Mouse (Mus musculus): Measurements from ENCODE around the gene Pdzd8.

Gene Pdzd8

DNA sequence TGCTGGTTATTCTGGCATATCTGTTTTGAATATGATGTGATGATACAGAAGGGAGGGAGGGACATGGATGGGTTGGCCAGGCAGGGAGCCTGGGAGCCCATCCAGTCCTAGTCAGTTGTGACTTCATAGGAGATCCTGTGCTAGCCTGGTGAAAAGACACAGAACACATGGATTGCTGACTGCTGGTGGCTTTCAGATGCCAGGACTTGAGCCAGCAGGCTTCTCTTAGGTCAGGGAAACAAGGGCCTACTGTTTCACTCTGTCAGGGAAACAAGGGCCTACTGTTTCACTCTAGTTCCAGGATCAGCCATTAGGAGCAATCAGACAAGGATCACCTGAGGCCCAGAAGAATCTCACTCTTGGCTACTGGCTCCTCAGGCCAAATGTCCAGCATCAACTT, 64.7 kb downstream of the Pdzd8 start:
- intact Hi-C loops (cut with DNase I), result no loop called here

DNA sequence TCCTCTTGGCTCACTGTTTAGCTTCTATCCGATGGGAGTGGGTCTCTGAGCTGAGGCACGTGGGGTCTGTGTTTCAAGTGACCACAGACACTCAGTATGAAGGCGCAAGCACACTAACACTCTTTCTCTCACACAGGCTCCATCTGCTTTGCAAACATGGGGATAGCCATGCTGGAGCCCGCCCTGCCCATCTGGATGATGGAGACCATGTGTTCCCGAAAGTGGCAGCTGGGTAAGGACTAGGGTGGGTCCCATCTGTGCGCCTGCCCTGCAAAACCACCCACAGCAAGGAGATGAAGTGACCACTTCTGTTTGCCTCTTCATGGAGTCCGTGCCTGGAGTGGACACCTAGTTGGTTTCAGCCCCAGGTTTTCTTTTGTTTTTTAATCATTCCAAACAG, 69.2 kb downstream of the Pdzd8 start:
- intact Hi-C loops (cut with DNase I), result no loop called here

DNA sequence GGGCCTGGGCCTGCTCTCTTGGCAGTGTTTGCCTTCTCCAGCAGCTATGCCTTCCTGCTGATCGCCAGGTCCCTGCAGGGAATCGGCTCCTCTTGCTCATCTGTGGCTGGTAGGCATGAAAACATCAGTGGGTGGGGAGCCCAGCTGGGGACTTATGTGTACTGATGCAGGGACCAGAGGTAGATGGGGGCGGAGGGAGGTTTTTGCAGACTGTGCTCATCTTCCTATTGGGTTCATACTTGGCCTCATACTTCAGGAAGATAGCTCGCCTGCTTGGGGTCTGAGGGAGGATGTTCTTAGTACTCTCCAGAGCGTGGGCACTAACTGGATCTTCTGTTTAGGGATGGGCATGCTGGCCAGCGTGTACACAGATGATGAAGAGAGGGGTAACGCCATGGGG, 72.4 kb downstream of the Pdzd8 start:
- intact Hi-C loops (cut with DNase I), result no loop called here

DNA sequence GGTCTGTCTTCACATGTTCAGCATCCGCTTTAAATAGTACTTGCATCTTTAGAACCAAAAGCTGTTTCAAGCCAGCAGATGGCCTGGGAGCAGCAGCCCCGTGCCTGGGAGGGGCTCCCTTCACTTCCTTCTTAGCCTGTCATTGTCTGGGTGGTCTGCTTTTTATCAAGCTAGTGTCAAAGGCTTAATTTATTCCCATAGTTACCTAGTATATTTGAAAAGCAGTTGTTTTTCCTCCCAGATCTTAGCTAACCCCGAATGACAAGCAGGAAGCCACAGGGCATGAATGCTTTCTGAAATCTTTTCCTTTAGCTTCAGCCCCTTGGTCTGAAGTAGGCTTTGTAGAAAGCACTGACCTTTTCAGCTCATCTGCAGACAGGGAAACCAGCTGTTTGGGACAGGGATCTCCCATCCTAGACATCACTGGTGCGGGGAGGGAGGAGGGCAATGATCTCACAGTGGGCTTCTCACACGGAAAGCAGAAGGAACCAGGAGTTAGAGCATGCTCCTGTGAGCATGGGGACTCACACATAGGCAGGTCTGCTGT, 78.1 kb downstream of the Pdzd8 start:
- intact Hi-C loops (cut with DNase I), result no loop called here

DNA sequence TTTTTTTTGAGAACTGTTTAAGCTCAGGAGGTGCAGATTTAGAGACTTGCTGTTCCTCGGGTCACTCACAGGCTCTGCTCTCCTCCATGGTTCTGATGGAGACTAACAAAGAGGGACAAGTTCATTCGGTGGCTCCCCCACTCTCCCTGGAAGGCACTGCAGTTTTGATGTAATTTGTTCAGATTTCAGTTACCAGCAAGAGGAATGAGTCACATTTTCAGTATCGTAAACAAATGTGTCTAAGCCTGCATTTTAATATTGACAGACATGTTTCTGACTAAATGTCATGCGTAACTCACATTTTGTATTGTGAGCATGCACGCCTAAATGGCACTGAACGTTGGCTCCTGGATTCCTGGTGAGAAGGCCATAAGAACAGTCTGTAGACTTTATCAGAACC, 79.7 kb downstream of the Pdzd8 start:
- intact Hi-C loops (cut with DNase I), result no loop called here

DNA sequence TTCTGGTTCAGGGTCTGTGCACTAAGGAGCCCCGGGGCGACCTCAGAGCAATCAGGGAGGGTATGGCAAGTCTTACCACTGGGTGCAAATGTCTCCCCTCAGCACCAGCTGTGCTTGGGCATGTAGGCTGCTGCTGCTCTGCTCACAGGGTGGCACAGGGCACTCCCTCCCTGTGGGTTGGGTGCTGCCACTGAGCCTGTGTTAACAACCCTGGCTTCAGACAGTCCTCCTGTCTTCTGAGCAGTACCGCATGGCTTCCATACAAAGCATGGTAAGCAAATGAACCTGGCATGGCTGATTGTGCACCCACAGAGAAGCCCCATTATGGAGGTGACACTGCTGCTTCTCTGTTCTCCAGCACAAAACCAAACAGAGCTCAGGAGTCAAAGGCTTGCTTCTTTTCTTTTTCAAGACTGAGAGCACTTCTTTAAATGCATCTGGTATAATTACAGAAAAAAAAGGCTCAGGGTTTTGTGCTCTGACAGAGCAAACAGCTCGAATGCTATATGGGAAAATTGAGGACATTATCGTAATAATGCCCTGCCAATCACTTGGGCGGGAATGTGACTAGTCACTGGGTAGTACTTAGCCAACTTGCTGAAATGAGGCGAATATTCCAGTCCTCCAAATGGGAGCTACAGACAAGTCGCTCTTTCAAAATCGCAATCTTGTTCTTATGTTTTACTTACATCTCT, 80.6 kb downstream of the Pdzd8 start:
- intact Hi-C loops (cut with DNase I), result no loop called here

DNA sequence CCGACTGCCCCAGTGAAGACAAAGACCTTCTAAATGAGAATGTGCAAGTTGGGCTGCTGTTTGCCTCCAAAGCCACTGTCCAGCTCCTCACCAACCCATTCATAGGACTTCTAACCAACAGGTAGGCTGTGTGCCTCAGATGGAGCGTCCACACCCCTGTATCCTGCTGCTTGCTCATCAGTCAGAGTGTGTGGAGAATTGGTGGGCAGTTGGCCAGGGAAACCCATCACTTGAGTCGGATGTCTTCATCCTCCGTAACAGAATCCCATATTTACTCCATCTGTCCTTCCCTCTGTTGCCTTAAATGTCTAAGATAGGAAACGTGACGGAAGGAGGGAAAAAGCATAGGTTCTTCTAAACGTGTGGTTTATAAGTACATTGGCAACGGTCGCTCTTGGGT, 82.4 kb downstream of the Pdzd8 start:
- intact Hi-C loops (cut with DNase I), result no loop called here

DNA sequence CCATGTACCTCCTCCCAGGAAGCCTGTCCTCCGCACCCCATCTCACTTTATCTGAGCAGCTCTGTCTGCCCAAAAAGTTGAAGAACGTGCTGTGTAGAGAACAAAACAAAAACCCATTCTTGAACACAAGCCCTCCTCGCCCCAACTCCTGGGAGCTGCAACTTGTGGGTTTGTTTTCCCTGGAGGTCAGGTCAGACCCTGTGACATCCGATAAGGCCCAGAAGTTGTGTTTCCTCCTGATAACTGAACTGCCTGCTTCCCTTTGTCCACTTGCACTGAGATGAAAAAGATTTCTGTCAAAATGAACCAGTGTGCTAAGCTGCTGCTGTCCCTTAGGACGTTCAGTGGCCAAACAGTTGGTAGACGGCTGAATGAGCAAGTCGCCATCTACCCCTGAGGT, 84.0 kb downstream of the Pdzd8 start:
- intact Hi-C loops (cut with DNase I), result no loop called here

DNA sequence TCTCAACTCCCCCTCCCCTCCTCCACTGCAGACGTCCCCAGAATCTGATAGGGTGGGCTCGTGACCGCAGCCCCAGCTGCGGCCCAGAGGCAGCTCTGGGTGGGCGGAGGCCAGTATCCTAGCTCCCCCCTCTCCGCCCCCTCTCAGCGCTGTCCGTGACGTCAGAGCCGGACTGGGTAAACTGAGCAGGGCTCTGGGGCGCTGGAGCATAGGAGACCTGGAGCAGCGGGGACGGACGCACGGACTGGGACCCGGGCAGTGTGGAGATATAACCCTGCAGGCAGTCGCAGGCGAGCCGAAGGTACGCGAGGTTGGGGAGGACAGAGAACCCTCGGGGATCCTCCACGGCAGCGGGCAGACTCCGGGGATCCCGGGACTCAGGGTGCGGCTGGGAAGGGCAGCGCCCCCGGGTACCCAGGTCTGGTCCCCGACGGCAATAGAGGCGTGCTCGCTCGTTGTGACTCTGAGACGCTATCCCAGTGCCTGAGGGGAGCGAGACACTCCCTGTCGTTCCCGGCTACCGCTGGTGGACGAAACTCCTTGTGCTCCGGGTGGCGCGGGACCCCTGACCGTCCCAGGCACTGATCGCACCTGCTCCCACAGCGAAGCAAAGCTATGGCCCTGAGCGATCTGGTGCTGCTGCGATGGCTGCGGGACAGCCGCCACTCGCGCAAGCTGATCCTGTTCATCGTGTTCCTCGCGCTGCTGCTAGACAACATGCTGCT, 84.7 kb downstream of the Pdzd8 start, which contains the start of gene Slc18a2:
Gene Slc18a2 (plus strand): TSS at position 179 of the 725 bp plus-strand sequence.
- intact Hi-C loops (cut with DNase I), result no loop called here

DNA sequence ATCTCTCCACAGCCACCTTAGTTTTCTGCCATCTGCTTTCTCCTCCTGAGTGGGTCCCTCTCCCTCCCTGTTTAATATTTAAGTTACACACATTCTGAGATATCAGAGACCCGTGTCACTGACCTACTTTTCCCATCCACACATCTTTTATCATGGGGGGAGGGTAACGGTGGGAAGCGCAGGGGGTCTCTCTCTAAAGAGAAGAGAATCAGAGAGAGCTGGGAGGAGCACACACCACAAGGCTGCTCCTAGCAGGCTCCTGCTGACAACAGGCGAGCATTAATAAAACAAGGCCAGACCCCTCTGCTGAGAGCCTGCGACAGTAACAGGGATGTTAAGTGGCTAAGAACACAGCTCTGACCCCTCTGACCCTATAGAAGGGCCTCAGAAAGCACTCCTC, 85.9 kb downstream of the Pdzd8 start:
- intact Hi-C loops (cut with DNase I), result no loop called here

DNA sequence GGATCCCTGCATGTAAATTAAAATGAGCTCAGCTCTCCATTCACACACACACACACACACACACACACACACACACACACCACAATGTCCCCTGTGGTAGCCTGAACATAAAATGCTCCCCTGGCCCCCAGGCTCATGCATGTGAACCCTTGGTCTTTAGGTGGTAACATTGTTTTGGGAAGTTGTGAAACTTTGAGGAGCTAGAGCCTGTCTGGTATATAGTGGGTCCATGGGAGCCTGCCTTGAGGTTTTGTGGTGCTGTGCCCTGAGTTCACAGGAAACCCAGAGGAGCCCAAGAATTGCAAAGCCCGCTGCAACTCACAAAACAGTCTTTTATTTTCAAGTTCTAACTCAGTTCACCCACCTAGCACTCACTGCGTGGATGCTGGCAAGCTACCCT, 92.9 kb downstream of the Pdzd8 start:
- intact Hi-C loops (cut with DNase I), result no loop called here

DNA sequence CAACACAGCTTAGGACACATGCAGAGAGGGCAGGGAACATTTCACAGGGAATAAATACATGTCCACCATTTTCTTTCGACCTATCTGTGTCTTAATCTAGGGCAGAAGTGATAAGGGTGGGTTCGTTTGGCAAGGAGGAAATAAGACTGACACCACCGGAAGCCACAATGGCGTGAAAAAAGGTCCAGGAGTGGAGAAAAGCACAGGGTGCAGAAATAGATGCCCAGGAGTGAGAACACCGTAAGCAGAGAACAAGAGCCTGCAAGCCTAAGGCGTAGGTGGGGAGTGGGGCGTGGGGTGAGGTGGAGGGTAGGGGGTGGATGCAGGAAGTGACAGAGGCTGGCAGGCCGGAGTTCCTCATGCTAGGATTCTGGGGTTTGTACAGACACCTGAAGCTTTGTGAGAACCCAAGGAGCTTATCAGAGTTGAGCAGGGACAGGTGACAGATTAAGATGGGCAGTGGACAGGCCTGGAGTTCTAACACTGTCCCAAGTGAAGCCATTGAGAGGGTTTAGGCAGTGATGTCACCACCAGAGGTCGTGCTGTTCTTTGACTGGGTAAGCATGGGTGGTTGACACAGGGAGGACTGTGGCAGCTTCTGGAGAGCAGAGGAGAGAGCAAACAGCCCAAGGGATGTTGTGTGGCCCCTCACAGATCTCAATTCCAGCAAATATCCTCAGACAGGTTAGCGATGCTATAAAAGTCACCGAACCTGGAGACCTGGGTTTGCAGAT, 96.9 kb downstream of the Pdzd8 start:
- intact Hi-C loops (cut with DNase I), result no loop called here

DNA sequence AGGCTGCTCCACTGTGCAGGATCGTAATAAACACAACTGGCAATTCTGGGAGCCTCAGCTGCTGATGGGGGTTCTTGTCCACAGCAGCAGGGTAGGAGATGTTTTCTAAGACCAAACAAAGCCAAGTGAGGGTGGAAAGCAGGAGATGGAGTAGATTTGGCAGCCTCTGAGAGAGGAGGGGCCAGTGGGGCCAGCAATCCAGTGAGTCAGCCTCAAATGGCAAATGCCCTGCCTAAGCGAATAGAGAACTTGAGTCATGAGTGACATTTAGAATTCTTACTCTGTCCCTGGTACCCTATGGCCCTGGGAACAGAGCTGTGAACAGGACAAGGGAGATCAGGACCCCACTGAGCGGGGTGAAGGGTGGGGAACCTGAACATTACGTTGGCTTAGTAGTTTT, 97.4 kb downstream of the Pdzd8 start:
- intact Hi-C loops (cut with DNase I), result no loop called here

Data from adrenal gland (tissue).